Mouse (Mus musculus) limb, embryonic 14.5 days (tissue): ENCODE results near the gene Atp1a3. TPM values are rescaled to one million over a fixed set of nuclear protein-coding genes. Genes with fewer than 3 reads are reported as not detected.
A peak's percentile ranks its signal among the peaks of the same experiment; 100 is the strongest.

ENCODE experiments used
- ATAC-seq: fragments of 200-750 bp; cut with Nextera tagmentation; 2 replicates; pipeline ENCODE4 v1.8.0; 2017; ENCODE audit warnings: low read depth, moderate number of reproducible peaks, moderate TSS enrichment; ENCODE audit not compliant: low FRiP score
- DNase-seq: peaks from one replicate; pipeline ENCODE4 v3.0.0-alpha.2; 2015; ENCODE audit warnings: low spot score
- H3K27ac ChIP-seq: fragments of 300-500 bp; sonication (generic); replicated peaks from 2 replicates; pipeline ENCODE4 v1.5.1; 2014; ENCODE audit warnings: low read depth, mild to moderate bottlenecking, low read length, moderate library complexity, mixed read lengths
- H3K27me3 ChIP-seq: fragments of 300-500 bp; sonication (generic); 2 replicates; pipeline ENCODE4 v1.6.1; 2014; ENCODE audit warnings: low read length, mixed read lengths; ENCODE audit not compliant: control insufficient read depth, insufficient read depth
- H3K36me3 ChIP-seq: fragments of 300-500 bp; sonication (generic); 2 replicates; pipeline ENCODE4 v1.6.1; 2014; ENCODE audit warnings: mild to moderate bottlenecking, low read length, moderate library complexity, mixed read lengths; ENCODE audit not compliant: control insufficient read depth, insufficient read depth
- H3K4me1 ChIP-seq: fragments of 300-500 bp; sonication (generic); 2 replicates; pipeline ENCODE4 v1.6.1; 2014; ENCODE audit warnings: antibody characterized with exemption, low read length, mixed read lengths; ENCODE audit not compliant: control insufficient read depth, insufficient read depth
- H3K4me2 ChIP-seq: fragments of 300-500 bp; sonication (generic); replicated peaks from 2 replicates; pipeline ENCODE4 v1.6.1; 2014; ENCODE audit warnings: low read depth, mild to moderate bottlenecking, low read length, moderate library complexity; ENCODE audit not compliant: severe bottlenecking
- H3K4me3 ChIP-seq: fragments of 300-500 bp; sonication (generic); replicated peaks from 2 replicates; pipeline ENCODE4 v1.5.1; 2014; ENCODE audit warnings: low read length
- H3K9ac ChIP-seq: fragments of 300-500 bp; sonication (generic); 2 replicates; pipeline ENCODE4 v1.6.1; 2014; ENCODE audit warnings: mild to moderate bottlenecking, low read depth, low read length, moderate library complexity; ENCODE audit not compliant: severe bottlenecking
- H3K9me3 ChIP-seq: fragments of 300-500 bp; sonication (generic); 2 replicates; pipeline ENCODE4 v1.6.1; 2016; ENCODE audit warnings: low read length; ENCODE audit not compliant: control insufficient read depth
- POLR2A ChIP-seq: fragments of 200-500 bp; IDR thresholded peaks from 2 replicates; pipeline ENCODE4 v1.8.0; 2012; ENCODE audit warnings: inconsistent platforms, mild to moderate bottlenecking, moderate library complexity, borderline replicate concordance; ENCODE audit not compliant: insufficient read depth, insufficient read length; ENCODE audit errors: extremely low read depth
- WGBS: fragments of 180-500 bp; shearing (Covaris S2); extraction: QIAGEN DNeasy Blood & Tissue Kit; methylation state at CpG from one replicate; pipeline ENCODE4 v1.1.7; 2014; 5-methylcytosine and 5-hydroxymethylcytosine counted together
- polyA plus RNA-seq, 2 experiments: library from polyadenylated mRNA; depleted of rRNA in 1 of 2; stranded (reverse) in 1 of 2; unstranded in 1 of 2; fragments of >200 nt; fragmentation: Nextera tagmentation in 1 of 2; extraction: Ambion mirVana in 1 of 2; gene quantifications; 2 replicates each; pipeline versions ENCODE4 v1.2.1 to v1.2.3; 2012 to 2014

Gene Atp1a3
- polyA plus RNA-seq, 2 experiments: 0.69 to 0.84 TPM

GRCm38 (mm10) chr7:25041921-25042320, 36.2 kb upstream of the Atp1a3 start:
- Histone ChIP-seq H3K36me3 (peaks cover 71% of the 10 kb centered on the region), H3K4me3 (no peak overlapping the region), H3K9ac (no peak overlapping the region), H3K27ac (no peak overlapping the region), H3K4me1 (no peaks in the 10 kb centered on the region), H3K4me2 (no peak overlapping the region), H3K27me3 (no peaks in the 10 kb centered on the region), H3K9me3 (no peaks in the 10 kb centered on the region)
- 87% methylated on average over 12 of the region's 12 CpGs for WGBS
- TF ChIP-seq POLR2A: no peak
- DNase-seq: no peak
- ATAC-seq: no peak

GRCm38 (mm10) chr7:25035916-25036315, 30.2 kb upstream of the Atp1a3 start:
- ATAC-seq (no peak), DNase-seq (peak; percentile 32)
- H3K27me3 ChIP-seq: no peaks in the 10 kb centered on the region
- H3K4me3 ChIP-seq: no peak overlapping the region
- peaks cover 61% of the 10 kb centered on the region for H3K36me3 ChIP-seq
- no peak overlapping the region for H3K27ac ChIP-seq
- H3K4me2 ChIP-seq: no peak overlapping the region
- TF ChIP-seq POLR2A: no peak
- no peak overlapping the region for H3K9ac ChIP-seq
- H3K4me1 ChIP-seq: no peaks in the 10 kb centered on the region
- H3K9me3 ChIP-seq: no peaks in the 10 kb centered on the region
- 51% methylated on average over 7 of the region's 7 CpGs for WGBS

- H3K4me3 ChIP-seq: no peak overlapping the region
- WGBS: 95% methylated on average over 4 of the region's 4 CpGs
- H3K36me3 ChIP-seq: peaks cover 53% of the 10 kb centered on the region
- DNase-seq (no peak), ATAC-seq (no peak)
- H3K27me3 ChIP-seq: no peaks in the 10 kb centered on the region
- no peak overlapping the region for H3K9ac ChIP-seq
- no peak overlapping the region for H3K4me2 ChIP-seq
- H3K4me1 ChIP-seq: no peaks in the 10 kb centered on the region
- no peak for TF ChIP-seq POLR2A
- H3K27ac ChIP-seq: no peak overlapping the region
- no peaks in the 10 kb centered on the region for H3K9me3 ChIP-seq
These were observed 29.0 kb upstream of the Atp1a3 start for GRCm38 (mm10) chr7:25034796-25035195.

GRCm38 (mm10) chr7:25031528-25031927, 25.8 kb upstream of the Atp1a3 start:
- no peak for DNase-seq
- ATAC-seq: no peak
- Histone ChIP-seq H3K27ac (no peak overlapping the region), H3K27me3 (no peaks in the 10 kb centered on the region), H3K4me3 (no peak overlapping the region), H3K9ac (no peak overlapping the region), H3K4me2 (no peak overlapping the region), H3K36me3 (peaks cover 51% of the 10 kb centered on the region), H3K9me3 (no peaks in the 10 kb centered on the region), H3K4me1 (no peaks in the 10 kb centered on the region)
- TF ChIP-seq POLR2A: no peak
- WGBS: 75% methylated on average over 3 of the region's 3 CpGs

GRCm38 (mm10) chr7:25030032-25030753, 24.4 kb upstream of the Atp1a3 start:
- TF ChIP-seq POLR2A: no peak
- Histone ChIP-seq H3K9ac (no peak overlapping the region), H3K36me3 (peaks cover 39% of the 10 kb centered on the region), H3K9me3 (no peaks in the 10 kb centered on the region), H3K4me2 (no peak overlapping the region), H3K4me3 (no peak overlapping the region), H3K27me3 (no peaks in the 10 kb centered on the region), H3K27ac (no peak overlapping the region), H3K4me1 (no peaks in the 10 kb centered on the region)
- 42% methylated on average over 5 of the region's 5 CpGs for WGBS
- ATAC-seq (peak; percentile 56; the same call in 1 of the 2 replicates), DNase-seq (peak; percentile 82)
